Mouse (Mus musculus) lung, postnatal 36 days (tissue): ENCODE data around the gene Ankrd54.
"Not testable (repeated sequence)": the region's sequence is repeated elsewhere in the genome, so short reads cannot be mapped to it uniquely, and the experiment has no call there.

Source experiments
- DNase-seq: peaks from one replicate; pipeline ENCODE4 v3.0.0; 2022; ENCODE audit warnings: mixed read lengths

Gene Ankrd54

GRCm38 (mm10) chr15:79007836-79008235, 54.9 kb downstream of the Ankrd54 start:
- not testable (repeated sequence) for DNase-seq

- DNase-seq, result no peak
These were observed 55.6 kb downstream of the Ankrd54 start for GRCm38 (mm10) chr15:79007059-79007458.

- no peak for DNase-seq
These were observed 56.1 kb downstream of the Ankrd54 start for GRCm38 (mm10) chr15:79006638-79007037.

GRCm38 (mm10) chr15:79005581-79005980, 57.1 kb downstream of the Ankrd54 start:
- no peak for DNase-seq
